8 mouse cellular contexts compared by ENCODE assay signal in the genomic region with DNA sequence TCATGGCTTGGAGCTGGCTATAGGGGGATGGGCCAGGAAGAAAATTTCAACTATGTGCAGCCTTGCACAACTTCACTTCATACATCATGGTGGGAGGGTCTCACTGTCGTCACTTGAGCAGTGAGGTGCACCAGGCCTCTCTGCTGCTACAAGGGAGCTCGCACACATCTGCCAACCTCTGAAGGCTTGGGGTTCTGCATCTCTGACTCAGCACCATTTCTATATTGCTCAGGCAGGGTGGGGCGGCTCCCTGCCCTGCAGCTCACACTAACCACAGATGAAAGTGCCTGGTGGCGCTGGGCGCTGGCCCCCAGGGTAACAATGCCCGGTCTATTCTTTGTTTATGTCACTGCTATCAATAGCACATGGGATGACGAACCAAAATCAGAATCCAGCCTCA. TPM values are rescaled to one million over a fixed set of nuclear protein-coding genes. Genes with fewer than 3 reads are reported as not detected.
DNase-seq lines count a peak whose midpoint lies in the region; ATAC-seq and TF ChIP-seq lines count a peak whose summit lies in the region.

No protein-coding gene starts in this region.

- no peak for TF ChIP-seq POLR2A in cortical plate, adult 2 months (IDR thresholded peaks at IDR 0.05; ENCODE audit: extremely low read depth, insufficient read depth, low read length)

- H3K4me1 ChIP-seq in cortical plate, adult 2 months (ENCODE audit: control insufficient read depth, insufficient read depth, low read length): 0 out of 2 replicates have a peak, but pooled peaks cover under 1% of the 10 kb centered on the region

- no peak for TF ChIP-seq CTCF in cortical plate, adult 2 months (IDR thresholded peaks at IDR 0.05; ENCODE audit: extremely low read depth, insufficient read depth, low read length)

- peak overlapping the region; percentile 96; the same call in 1 of the 2 replicates for H3K27ac ChIP-seq in cortical plate, adult 2 months (ENCODE audit: insufficient read depth, low read length)

- ATAC-seq in megakaryocyte progenitor cell, adult 5-6 weeks (replicated peaks; ENCODE audit: poor library complexity): peak; percentile 72

- H3K4me3 ChIP-seq in cortical plate, adult 2 months (ENCODE audit: insufficient read depth, low read length): no peak overlapping the region

- peak; percentile 73 for DNase-seq in kidney, postnatal 10 days
- DNase-seq in kidney, adult 18-20 months: no peak
- DNase-seq in kidney, postnatal 4 days: peak; percentile 64 to 77
- DNase-seq in adrenal gland, postnatal 36 days: no peak
- DNase-seq in urinary bladder, adult 2 months (ENCODE audit: low spot score): no peak
- DNase-seq in spleen, adult 12 weeks (ENCODE audit: low spot score): no peak

RNA-seq across cellular contexts. Expression of a gene that starts 19.0 kb away (rescaled TPM):
- polyA plus RNA-seq in cortical plate, adult 2 months (2012; rRNA removed): 11.7 and 12.9 TPM in 2 replicates
- total RNA-seq in megakaryocyte progenitor cell, adult 5-6 weeks (2015): 60.9 and 76.7 TPM in 2 replicates
- total RNA-seq in megakaryocyte progenitor cell, adult 5-6 weeks (2017): 57.4 and 61.3 TPM in 2 replicates
- 10 to 100 TPM; 22.9 to 23.7 TPM for total RNA-seq in adrenal gland, postnatal 36 days (2021)
- 32.8 and 41.0 TPM in 2 replicates for polyA plus RNA-seq in urinary bladder, adult 2 months (2012; rRNA removed)

RNA-seq across cellular contexts. Expression of a gene that starts 20.4 kb away (rescaled TPM):
- 12.6 and 16.4 TPM in 2 replicates for polyA plus RNA-seq in cortical plate, adult 2 months (2012; rRNA removed)
- not detected in 2 replicates for total RNA-seq in megakaryocyte progenitor cell, adult 5-6 weeks (2015)
- total RNA-seq in megakaryocyte progenitor cell, adult 5-6 weeks (2017): 0.07 TPM in 1 of 2 replicates, not detected in the other
- total RNA-seq in adrenal gland, postnatal 36 days (2021): 1 to 10 TPM; 6.0 to 6.2 TPM
- 22.9 and 26.2 TPM in 2 replicates for polyA plus RNA-seq in urinary bladder, adult 2 months (2012; rRNA removed)

RNA-seq across cellular contexts. Expression of a gene that starts 32.2 kb away (rescaled TPM):
- polyA plus RNA-seq in cortical plate, adult 2 months (2012; rRNA removed): 96.2 and 99.0 TPM in 2 replicates
- 47.6 and 50.3 TPM in 2 replicates for total RNA-seq in megakaryocyte progenitor cell, adult 5-6 weeks (2015)
- total RNA-seq in megakaryocyte progenitor cell, adult 5-6 weeks (2017): 65.1 and 83.0 TPM in 2 replicates
- 100 to 1,000 TPM in 1 of 2 experiments, 10 to 100 TPM in 1; 89.6 to 120 TPM for total RNA-seq in adrenal gland, postnatal 36 days (2021)
- 87.5 and 102 TPM in 2 replicates for polyA plus RNA-seq in urinary bladder, adult 2 months (2012; rRNA removed)

RNA-seq across cellular contexts. Expression of a gene that starts 40.9 kb away (rescaled TPM):
- not detected in 2 replicates for polyA plus RNA-seq in cortical plate, adult 2 months (2012; rRNA removed)
- total RNA-seq in megakaryocyte progenitor cell, adult 5-6 weeks (2015): not detected in 2 replicates
- total RNA-seq in megakaryocyte progenitor cell, adult 5-6 weeks (2017): 0.44 TPM in 1 of 2 replicates, not detected in the other
- total RNA-seq in adrenal gland, postnatal 36 days (2021): not detected
- polyA plus RNA-seq in urinary bladder, adult 2 months (2012; rRNA removed): 0.12 and 0.21 TPM in 2 replicates

RNA-seq across cellular contexts. Expression of a gene that starts 51.1 kb away (rescaled TPM):
- polyA plus RNA-seq in cortical plate, adult 2 months (2012; rRNA removed): 3.6 and 4.0 TPM in 2 replicates
- 0.32 and 0.81 TPM in 2 replicates for total RNA-seq in megakaryocyte progenitor cell, adult 5-6 weeks (2015)
- 1.5 and 2.8 TPM in 2 replicates for total RNA-seq in megakaryocyte progenitor cell, adult 5-6 weeks (2017)
- 1 to 10 TPM in 1 of 2 experiments, under 1 TPM in 1; 0.92 to 1.4 TPM for total RNA-seq in adrenal gland, postnatal 36 days (2021)
- polyA plus RNA-seq in urinary bladder, adult 2 months (2012; rRNA removed): 0.69 and 0.87 TPM in 2 replicates

Comparison
In these comparisons a context has a peak if more than half of its experiments do, and no peak if none do; other contexts are left out.
1. DNase-seq: peak in kidney, postnatal 10 days (single experiment) and kidney, postnatal 4 days (2 of 2); none in kidney, adult 18-20 months (single experiment), adrenal gland, postnatal 36 days (0 of 2), urinary bladder, adult 2 months (single experiment) and spleen, adult 12 weeks (single experiment).
2. RNA of a gene that starts 20.4 kb away (total RNA-seq): 6.0 to 6.2 TPM in adrenal gland, postnatal 36 days; 0.07 TPM in megakaryocyte progenitor cell, adult 5-6 weeks; every median in the first group is over 4 times any median in the second.